Mouse (Mus musculus) macrophage (primary cell): ENCODE data around the gene Postn. TPM values are rescaled to one million over a fixed set of nuclear protein-coding genes. Genes with fewer than 3 reads are reported as not detected.

Experiments used
- H3K27ac ChIP-seq: fragments of 350-480 bp; formaldehyde crosslinking; 2 replicates; pipeline ENCODE4 v1.9.0; 2021
- H3K36me3 ChIP-seq: fragments of 350-480 bp; formaldehyde crosslinking; 2 replicates; pipeline ENCODE4 v1.9.0; 2021; ENCODE audit errors: inconsistent target
- H3K4me3 ChIP-seq: fragments of 350-480 bp; formaldehyde crosslinking; 2 replicates; pipeline ENCODE4 v1.9.0; 2021; ENCODE audit errors: inconsistent target
- H3K79me2 ChIP-seq: fragments of 350-480 bp; formaldehyde crosslinking; 2 replicates; pipeline ENCODE4 v1.9.0; 2021; ENCODE audit errors: inconsistent target
- WGBS: methylation state at CpG from one replicate; pipeline ENCODE4 v1.1.7; 2026; ENCODE audit warnings: inconsistent platforms; ENCODE audit not compliant: missing documents; 5-methylcytosine and 5-hydroxymethylcytosine counted together
- polyA plus RNA-seq: library from polyadenylated mRNA; stranded (reverse); fragments of 250-400 nt; gene quantifications from 3 replicates; pipeline ENCODE4 v1.2.4, GENCODE M21; 2018; ENCODE audit warnings: inconsistent platforms
- total RNA-seq, 78 experiments: library from RNA; depleted of rRNA; stranded (reverse); fragments of 250-400 nt; gene quantifications; 1 replicate in 9 of 78; 2 replicates in 24 of 78; 3 replicates in 43 of 78; 4 replicates in 2 of 78; pipeline ENCODE4 v1.2.4; 2018; ENCODE audit warnings: inconsistent platforms in 56 of 78

Gene Postn
- total RNA-seq (2018; cell fraction: chromatin; rRNA removed) = 100 to 1,000 TPM in 1 of 26 experiments, 1 to 10 TPM in 7, under 1 TPM in 14, not detected in 4; 0.22 to 184 (median 0.82) TPM
- under 1 TPM in 7 of 26 experiments, not detected in 19; 0.03 to 0.22 (median 0.05) TPM for total RNA-seq (2018; cell fraction: cytosol; rRNA removed)
- total RNA-seq (2018; cell fraction: nucleus; rRNA removed) = 10 to 100 TPM in 1 of 26 experiments, under 1 TPM in 1, not detected in 24; 0.29 to 27.3 TPM
- 0.23 to 0.46 TPM in 2 of 3 replicates, not detected in the other for polyA plus RNA-seq

GRCm38 (mm10) chr3:54360897-54361296 is at the start of gene Postn:
Gene Postn, plus strand, starts transcription at chr3:54361109.
- Histone ChIP-seq H3K4me3 (no peak within 1 kb of the TSS), H3K79me2 (no peaks in the 10 kb centered on the region), H3K36me3 (no peaks in the 10 kb centered on the region), H3K27ac (no peak within 1 kb of the TSS)
- WGBS = 51% methylated on average over 6 of the region's 6 CpGs

GRCm38 (mm10) chr3:54314055-54314454 is 46.9 kb upstream of the Postn start:
- no peaks in the 10 kb centered on the region for H3K79me2 ChIP-seq
- H3K4me3 ChIP-seq = no peak overlapping the region
- no peak overlapping the region for H3K27ac ChIP-seq
- H3K36me3 ChIP-seq = no peaks in the 10 kb centered on the region
- 100% methylated on average over 2 of the region's 2 CpGs for WGBS

GRCm38 (mm10) chr3:54352891-54353652 is 7.8 kb upstream of the Postn start:
- H3K36me3 ChIP-seq = no peaks in the 10 kb centered on the region
- H3K27ac ChIP-seq = no peak overlapping the region
- H3K79me2 ChIP-seq = no peaks in the 10 kb centered on the region
- WGBS = 20% methylated on average over 9 of the region's 9 CpGs
- H3K4me3 ChIP-seq = no peak overlapping the region

GRCm38 (mm10) chr3:54357561-54357960 is 3.3 kb upstream of the Postn start:
- whole genome bisulfite sequencing = 81% methylated on average over 3 of the region's 3 CpGs
- Histone ChIP-seq H3K27ac (no peak overlapping the region), H3K36me3 (no peaks in the 10 kb centered on the region), H3K4me3 (no peak overlapping the region), H3K79me2 (no peaks in the 10 kb centered on the region)

GRCm38 (mm10) chr3:54358463-54359189 is 2.3 kb upstream of the Postn start:
- 28% methylated on average over 14 of the region's 15 CpGs for WGBS
- no peak overlapping the region for H3K27ac ChIP-seq

GRCm38 (mm10) chr3:54361656-54362055 is 747 bp downstream of the Postn start:
- Histone ChIP-seq H3K4me3 (no peak overlapping the region), H3K36me3 (no peaks in the 10 kb centered on the region), H3K79me2 (no peaks in the 10 kb centered on the region), H3K27ac (no peak overlapping the region)

More at GRCm38 (mm10) chr3:54358463-54359189, 2.3 kb upstream of the Postn start:
- H3K4me3 ChIP-seq = peak overlapping the region; percentile 0; the same call in 1 of the 2 replicates
- H3K36me3 ChIP-seq = no peaks in the 10 kb centered on the region
- H3K79me2 ChIP-seq = no peaks in the 10 kb centered on the region

GRCm38 (mm10) chr3:54371015-54371414 is 10.1 kb downstream of the Postn start:
- no peaks in the 10 kb centered on the region for H3K36me3 ChIP-seq
- no peak overlapping the region for H3K4me3 ChIP-seq
- WGBS = 83% methylated on average over 1 of the region's 1 CpGs
- no peak overlapping the region for H3K27ac ChIP-seq
- no peaks in the 10 kb centered on the region for H3K79me2 ChIP-seq

GRCm38 (mm10) chr3:54372625-54373024 is 11.7 kb downstream of the Postn start:
- no peak overlapping the region for H3K4me3 ChIP-seq
- H3K36me3 ChIP-seq = no peaks in the 10 kb centered on the region
- WGBS = 80% methylated on average over 6 of the region's 6 CpGs
- no peak overlapping the region for H3K27ac ChIP-seq
- no peaks in the 10 kb centered on the region for H3K79me2 ChIP-seq

GRCm38 (mm10) chr3:54376014-54376413 is 15.1 kb downstream of the Postn start:
- Histone ChIP-seq H3K79me2 (no peaks in the 10 kb centered on the region), H3K27ac (no peak overlapping the region), H3K4me3 (no peak overlapping the region), H3K36me3 (no peaks in the 10 kb centered on the region)
- 94% methylated on average over 6 of the region's 6 CpGs for WGBS

GRCm38 (mm10) chr3:54377647-54378046 is 16.7 kb downstream of the Postn start:
- H3K36me3 ChIP-seq = no peaks in the 10 kb centered on the region
- no peak overlapping the region for H3K27ac ChIP-seq
- WGBS = 88% methylated on average over 2 of the region's 2 CpGs
- H3K4me3 ChIP-seq = no peak overlapping the region
- no peaks in the 10 kb centered on the region for H3K79me2 ChIP-seq

- no peaks in the 10 kb centered on the region for H3K36me3 ChIP-seq
- no peaks in the 10 kb centered on the region for H3K79me2 ChIP-seq
- H3K27ac ChIP-seq = no peak overlapping the region
- 8% methylated on average over 1 of the region's 1 CpGs for WGBS
- no peak overlapping the region for H3K4me3 ChIP-seq
Observed at GRCm38 (mm10) chr3:54378135-54378534, 17.2 kb downstream of the Postn start.

- no peaks in the 10 kb centered on the region for H3K79me2 ChIP-seq
- WGBS = 93% methylated on average over 4 of the region's 4 CpGs
- no peak overlapping the region for H3K27ac ChIP-seq
- H3K36me3 ChIP-seq = no peaks in the 10 kb centered on the region
- H3K4me3 ChIP-seq = no peak overlapping the region
Observed at GRCm38 (mm10) chr3:54379981-54380380, 19.1 kb downstream of the Postn start.

- Histone ChIP-seq H3K27ac (no peak overlapping the region), H3K79me2 (no peaks in the 10 kb centered on the region)
- WGBS = 62% methylated on average over 2 of the region's 2 CpGs
Observed at GRCm38 (mm10) chr3:54399321-54399720, 38.4 kb downstream of the Postn start.

GRCm38 (mm10) chr3:54399911-54400310 is 39.0 kb downstream of the Postn start:
- 29% methylated on average over 2 of the region's 2 CpGs for WGBS
- H3K4me3 ChIP-seq = no peak overlapping the region
- no peaks in the 10 kb centered on the region for H3K79me2 ChIP-seq
- no peak overlapping the region for H3K27ac ChIP-seq
- H3K36me3 ChIP-seq = no peaks in the 10 kb centered on the region

More at GRCm38 (mm10) chr3:54399321-54399720, 38.4 kb downstream of the Postn start:
- H3K4me3 ChIP-seq = no peak overlapping the region
- H3K36me3 ChIP-seq = no peaks in the 10 kb centered on the region

- no peaks in the 10 kb centered on the region for H3K36me3 ChIP-seq
- no peaks in the 10 kb centered on the region for H3K79me2 ChIP-seq
- no peak overlapping the region for H3K27ac ChIP-seq
- WGBS = 100% methylated on average over 1 of the region's 1 CpGs
- no peak overlapping the region for H3K4me3 ChIP-seq
Observed at GRCm38 (mm10) chr3:54400617-54401016, 39.7 kb downstream of the Postn start.
